Mouse (Mus musculus) MEL (cell line): ENCODE results near the gene Abca2.

Experiments used
- CHD1 ChIP-seq: IDR thresholded peaks from 2 replicates; pipeline ENCODE4 v1.6.1; 2012; ENCODE audit warnings: low read depth, mild to moderate bottlenecking, inconsistent platforms, low read length, improper control_type of control experiment
- CTCF ChIP-seq, 3 experiments: IDR thresholded peaks in 2 of 3; conservative IDR thresholded peaks in 1 of 3; 2 replicates each; pipeline ENCODE4 v1.5.1; 2011 to 2012; ENCODE audit warnings: low read length in 3 of 3, low read depth in 2 of 3, mild to moderate bottlenecking in 2 of 3, improper control_type of control experiment in 1 of 3, inconsistent platforms in 1 of 3, mixed read lengths in 1 of 3, moderate library complexity in 1 of 3; ENCODE audit not compliant: control insufficient read depth in 1 of 3, insufficient read depth in 1 of 3, poor library complexity in 1 of 3, severe bottlenecking in 1 of 3
- HCFC1 ChIP-seq: IDR thresholded peaks from 2 replicates; pipeline ENCODE4 v1.6.1; 2012; ENCODE audit warnings: low read depth, mild to moderate bottlenecking, inconsistent platforms, low read length, improper control_type of control experiment, moderate library complexity
- MAZ ChIP-seq: IDR thresholded peaks from 2 replicates; pipeline ENCODE4 v1.6.1; 2012; ENCODE audit warnings: low read depth, mild to moderate bottlenecking, inconsistent platforms, low read length, improper control_type of control experiment
- MEF2A ChIP-seq: IDR thresholded peaks from 2 replicates; pipeline ENCODE4 v1.6.1; 2014; ENCODE audit warnings: low read depth, mild to moderate bottlenecking, inconsistent platforms, low read length, improper control_type of control experiment; ENCODE audit not compliant: poor library complexity, insufficient replicate concordance, severe bottlenecking; ENCODE audit errors: extremely low read depth
- MXI1 ChIP-seq: IDR thresholded peaks from 2 replicates; pipeline ENCODE4 v1.6.1; 2011; ENCODE audit warnings: mild to moderate bottlenecking, low read depth, low read length, improper control_type of control experiment
- MYC ChIP-seq: IDR thresholded peaks from 2 replicates; pipeline ENCODE4 v1.6.1; 2011; ENCODE audit warnings: low read depth, mild to moderate bottlenecking, low read length, improper control_type of control experiment, moderate library complexity
- POLR2A ChIP-seq, 2 experiments: IDR thresholded peaks; 2 replicates each; pipeline ENCODE4 v1.6.1; 2011 to 2012; ENCODE audit warnings: low read length in 2 of 2, mild to moderate bottlenecking in 2 of 2, control low read depth in 1 of 2, improper control_type of control experiment in 1 of 2, low read depth in 1 of 2, moderate library complexity in 1 of 2; ENCODE audit not compliant: control insufficient read depth in 1 of 2, insufficient read depth in 1 of 2, poor library complexity in 1 of 2
- RCOR1 ChIP-seq: IDR thresholded peaks from 2 replicates; pipeline ENCODE4 v1.6.1; 2012; ENCODE audit warnings: low read depth, mild to moderate bottlenecking, inconsistent platforms, low read length, improper control_type of control experiment
- TAL1 ChIP-seq: IDR thresholded peaks from 2 replicates; pipeline ENCODE4 v1.6.1; 2012; ENCODE audit warnings: mild to moderate bottlenecking, inconsistent platforms, low read length, moderate library complexity, mixed read lengths
- USF1 ChIP-seq: IDR thresholded peaks from 2 replicates; pipeline ENCODE4 v1.6.1; 2014; ENCODE audit warnings: low read depth, mild to moderate bottlenecking, inconsistent platforms, low read length, improper control_type of control experiment, moderate library complexity
- USF2 ChIP-seq, 2 experiments: IDR thresholded peaks; 2 replicates each; pipeline ENCODE4 v1.6.1; 2011 to 2012; ENCODE audit warnings: improper control_type of control experiment in 2 of 2, low read length in 2 of 2, borderline replicate concordance in 1 of 2, inconsistent platforms in 1 of 2, low read depth in 1 of 2, mild to moderate bottlenecking in 1 of 2; ENCODE audit not compliant: insufficient read depth in 1 of 2
- ZMIZ1 ChIP-seq: IDR thresholded peaks from 2 replicates; pipeline ENCODE4 v1.6.1; 2012; ENCODE audit warnings: low read depth, mild to moderate bottlenecking, inconsistent platforms, low read length, improper control_type of control experiment, moderate library complexity

DNA sequence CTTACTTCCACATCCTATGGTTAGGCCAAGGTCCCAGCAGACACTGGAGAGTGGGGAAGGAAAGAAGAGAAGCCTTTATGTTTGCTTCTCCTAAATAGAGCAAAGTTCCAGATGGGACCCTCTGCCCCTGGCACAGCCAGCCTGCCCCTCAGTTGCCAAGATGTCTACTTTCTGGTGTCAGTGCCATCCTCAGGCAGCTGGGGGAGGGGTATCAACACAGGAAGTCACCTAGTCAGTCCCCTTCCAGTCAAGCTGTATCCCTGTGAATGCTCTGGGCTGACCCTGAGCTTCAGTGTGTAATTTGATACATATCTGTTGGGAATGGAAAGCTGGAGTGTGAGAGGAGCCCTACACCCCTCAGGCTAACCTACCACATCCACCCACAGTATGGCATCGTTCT, 31.5 kb upstream of the Abca2 start:
- TF ChIP-seq TAL1 = no peak
- no peak for TF ChIP-seq CTCF (IDR thresholded peaks at IDR 0.05 in 2 of 3, conservative IDR thresholded peaks at IDR 0.05 in 1 of 3; ENCODE audit: control insufficient read depth in 1 of 3, insufficient read depth in 1 of 3, low read depth in 2 of 3, low read length in 3 of 3, poor library complexity in 1 of 3, severe bottlenecking in 1 of 3)
- no peak for TF ChIP-seq POLR2A (IDR thresholded peaks at IDR 0.05; ENCODE audit: control insufficient read depth in 1 of 2, insufficient read depth in 1 of 2, low read depth in 1 of 2, low read length in 2 of 2, poor library complexity in 1 of 2)
- TF ChIP-seq MXI1 = no peak
- no peak for TF ChIP-seq HCFC1
- TF ChIP-seq MAZ = no peak
- no peak for TF ChIP-seq USF2 (IDR thresholded peaks at IDR 0.05; ENCODE audit: borderline replicate concordance in 1 of 2, insufficient read depth in 1 of 2, low read depth in 1 of 2, low read length in 2 of 2)
- no peak for TF ChIP-seq RCOR1
- TF ChIP-seq MEF2A = no peak
- no peak for TF ChIP-seq ZMIZ1
- TF ChIP-seq USF1 = no peak
- TF ChIP-seq CHD1 = no peak
- TF ChIP-seq MYC = no peak
